Mouse (Mus musculus) midbrain, embryonic 11.5 days (tissue): ENCODE measurements around the gene Nhlh1. TPM values are rescaled to one million over a fixed set of nuclear protein-coding genes. Genes with fewer than 3 reads are reported as not detected.

Experiments
- ATAC-seq: fragments of 200-750 bp; cut with Nextera tagmentation; 2 replicates; pipeline ENCODE4 v1.8.0; 2017; ENCODE audit warnings: moderate TSS enrichment, moderate library complexity; ENCODE audit not compliant: low FRiP score
- DNase-seq: peaks from one replicate; pipeline ENCODE4 v3.0.0; 2015; ENCODE audit warnings: low spot score; ENCODE audit errors: missing footprints
- H3K27ac ChIP-seq: fragments of 300-500 bp; sonication (generic); 2 replicates; pipeline ENCODE4 v1.5.1; 2014; ENCODE audit warnings: low read depth, low read length
- H3K27me3 ChIP-seq: fragments of 300-500 bp; sonication (generic); 2 replicates; pipeline ENCODE4 v1.6.1; 2014; ENCODE audit warnings: mild to moderate bottlenecking, low read length, moderate library complexity, mixed read lengths; ENCODE audit not compliant: control insufficient read depth, insufficient read depth
- H3K36me3 ChIP-seq: fragments of 300-500 bp; sonication (generic); 2 replicates; pipeline ENCODE4 v1.6.1; 2014; ENCODE audit warnings: mild to moderate bottlenecking, low read length, moderate library complexity, mixed read lengths; ENCODE audit not compliant: control insufficient read depth, insufficient read depth
- H3K4me1 ChIP-seq: fragments of 300-500 bp; sonication (generic); 2 replicates; pipeline ENCODE4 v1.6.1; 2014; ENCODE audit warnings: low read length; ENCODE audit not compliant: control insufficient read depth, insufficient read depth
- H3K4me2 ChIP-seq: fragments of 300-500 bp; sonication (generic); 2 replicates; pipeline ENCODE4 v1.6.1; 2014; ENCODE audit warnings: mild to moderate bottlenecking, moderate library complexity
- H3K4me3 ChIP-seq: fragments of 300-500 bp; sonication (generic); 2 replicates; pipeline ENCODE4 v1.5.1; 2014; ENCODE audit warnings: low read depth, low read length
- H3K9ac ChIP-seq: fragments of 300-500 bp; sonication (generic); 2 replicates; pipeline ENCODE4 v1.6.1; 2014; ENCODE audit warnings: low read length
- H3K9me3 ChIP-seq: fragments of 300-500 bp; sonication (generic); 2 replicates; pipeline ENCODE4 v1.6.1; 2016; ENCODE audit warnings: low read length; ENCODE audit not compliant: control insufficient read depth
- WGBS: fragments of 180-500 bp; shearing (Covaris S2); extraction: QIAGEN DNeasy Blood & Tissue Kit; methylation state at CpG from one replicate; pipeline ENCODE4 v1.1.7; 2014; 5-methylcytosine and 5-hydroxymethylcytosine counted together
- polyA plus RNA-seq: library from polyadenylated mRNA; unstranded; fragments of >200 nt; fragmentation: Nextera tagmentation; extraction: Ambion mirVana; gene quantifications from 2 replicates; pipeline ENCODE4 v1.2.1, GENCODE M21; 2014

Nhlh1 gene
- polyA plus RNA-seq, 1 experiment from 2014 or later, result 10.7 TPM

DNA sequence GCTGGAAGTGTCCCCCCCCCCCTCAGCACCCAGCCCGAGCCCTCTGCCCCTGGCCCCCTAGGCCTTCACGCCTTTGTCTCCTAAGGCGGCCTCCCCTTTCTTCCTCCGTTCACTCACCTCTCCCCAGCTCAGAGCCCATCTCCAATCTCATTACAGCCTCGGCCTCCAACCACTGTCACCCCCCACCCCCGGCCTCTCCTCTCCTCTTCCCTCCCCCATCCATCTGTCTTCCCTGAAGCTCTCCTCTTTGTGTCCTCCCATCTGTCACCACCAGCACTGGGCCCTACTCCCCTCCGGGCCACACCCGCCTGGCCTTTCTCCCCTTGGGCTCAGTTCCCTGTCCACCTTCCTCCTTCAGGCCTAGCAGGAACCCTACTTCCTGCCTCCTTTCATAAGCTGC, 3.8 kb upstream of the Nhlh1 start:
- H3K4me2 ChIP-seq, result no peak overlapping the region

DNA sequence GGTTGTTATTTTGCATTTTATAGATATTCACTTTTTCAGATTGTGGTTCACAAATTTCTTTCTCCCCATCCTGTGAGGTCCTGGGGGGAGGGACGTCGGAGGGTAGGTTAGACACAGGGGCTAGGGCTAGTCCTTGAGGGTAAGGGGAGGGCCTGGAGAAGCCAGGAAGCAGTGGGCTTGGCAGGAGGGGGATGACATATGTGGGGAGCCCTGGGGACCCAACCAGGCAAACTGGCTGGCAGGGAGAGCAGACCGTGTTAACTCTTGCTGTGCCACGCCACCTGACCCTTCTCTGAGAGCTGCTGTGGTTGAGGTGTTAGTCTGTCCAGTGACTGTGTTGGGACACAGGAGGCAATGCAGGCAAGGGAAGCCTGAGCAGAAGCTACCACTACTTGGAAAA, 3.3 kb upstream of the Nhlh1 start:
- no peaks in the 10 kb centered on the region for H3K27me3 ChIP-seq
- peak overlapping the region; percentile 79 for H3K27ac ChIP-seq
- peaks cover 23% of the 10 kb centered on the region for H3K4me1 ChIP-seq
- H3K9me3 ChIP-seq, result no peaks in the 10 kb centered on the region
- 53% methylated on average over 4 of the region's 4 CpGs for WGBS
- no peaks in the 10 kb centered on the region for H3K36me3 ChIP-seq
- H3K4me3 ChIP-seq, result no peak overlapping the region
- DNase-seq (no peak), ATAC-seq (peak; percentile 45)
- no peak overlapping the region; the same call in 1 of the 2 replicates for H3K9ac ChIP-seq
- H3K4me2 ChIP-seq, result no peak overlapping the region

More for the DNA sequence above, 3.8 kb upstream of the Nhlh1 start:
- Histone ChIP-seq H3K36me3 (no peaks in the 10 kb centered on the region), H3K27ac (peak overlapping the region; percentile 79), H3K27me3 (no peaks in the 10 kb centered on the region), H3K9me3 (no peaks in the 10 kb centered on the region), H3K9ac (no peak overlapping the region), H3K4me3 (no peak overlapping the region), H3K4me1 (peaks cover 23% of the 10 kb centered on the region)
- peak; percentile 88 for DNase-seq
- 16% methylated on average over 8 of the region's 8 CpGs for WGBS
- peak; percentile 68 for ATAC-seq

DNA sequence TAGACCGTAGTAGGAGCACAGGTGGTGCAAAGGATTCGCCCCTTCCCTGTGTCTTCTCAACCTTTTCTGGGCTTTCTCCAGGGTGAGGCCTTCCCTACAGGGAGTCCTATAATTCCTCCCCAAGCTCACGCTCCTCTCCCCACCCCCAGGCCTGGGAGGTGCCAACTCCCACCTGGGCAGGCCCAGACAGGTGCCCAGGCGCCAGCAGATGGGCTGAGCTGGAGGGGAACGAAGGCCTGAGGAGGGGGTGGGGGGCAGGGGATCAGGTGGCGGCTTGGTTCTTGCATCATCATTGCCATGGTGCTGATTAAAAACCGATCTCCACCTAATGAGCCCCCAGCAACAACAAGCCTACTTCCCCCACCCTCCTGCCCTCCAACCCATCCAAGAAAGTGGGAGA, 1.5 kb upstream of the Nhlh1 start:
- peaks cover 29% of the 10 kb centered on the region for H3K4me1 ChIP-seq
- no peak overlapping the region for H3K4me2 ChIP-seq
- peak overlapping the region; percentile 79; the same call in 1 of the 2 replicates for H3K27ac ChIP-seq
- peaks cover 10% of the 10 kb centered on the region for H3K27me3 ChIP-seq
- no peaks in the 10 kb centered on the region for H3K36me3 ChIP-seq
- H3K4me3 ChIP-seq, result no peak overlapping the region
- H3K9ac ChIP-seq, result no peak overlapping the region
- H3K9me3 ChIP-seq, result no peaks in the 10 kb centered on the region
- DNase-seq (peak; percentile 81), ATAC-seq (no peak)
- 61% methylated on average over 7 of the region's 7 CpGs for WGBS

DNA sequence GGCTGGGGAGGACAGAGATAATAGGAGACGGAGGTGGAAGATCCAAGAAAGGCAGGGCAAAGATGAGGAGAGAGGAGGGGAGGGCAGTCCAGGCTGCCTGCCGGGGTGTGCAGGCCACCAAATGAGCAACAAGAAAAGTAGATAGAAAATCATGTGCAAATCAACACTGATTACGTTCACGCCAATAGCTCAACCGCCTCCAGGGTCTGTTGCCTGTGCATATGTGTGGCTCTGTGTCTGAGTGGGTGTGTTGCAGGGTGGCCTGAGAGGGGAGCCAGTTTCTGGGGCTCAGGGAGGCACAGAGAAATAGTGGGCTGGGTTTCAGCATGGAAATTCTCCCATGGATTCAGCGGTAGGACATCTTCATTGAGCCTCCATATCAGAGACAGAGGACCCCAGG, 948 bp upstream of the Nhlh1 start:
- H3K9ac ChIP-seq, result peak overlapping the region; percentile 35
- peaks cover 33% of the 10 kb centered on the region for H3K4me1 ChIP-seq
- no peak overlapping the region; the same call in 1 of the 2 replicates for H3K4me2 ChIP-seq
- WGBS, result 43% methylated on average over 6 of the region's 6 CpGs
- no peaks in the 10 kb centered on the region for H3K9me3 ChIP-seq
- H3K27me3 ChIP-seq, result peaks cover 13% of the 10 kb centered on the region
- ATAC-seq (no peak), DNase-seq (no peak)
- H3K27ac ChIP-seq, result peak overlapping the region; percentile 79
- H3K36me3 ChIP-seq, result no peaks in the 10 kb centered on the region
- no peak overlapping the region for H3K4me3 ChIP-seq

DNA sequence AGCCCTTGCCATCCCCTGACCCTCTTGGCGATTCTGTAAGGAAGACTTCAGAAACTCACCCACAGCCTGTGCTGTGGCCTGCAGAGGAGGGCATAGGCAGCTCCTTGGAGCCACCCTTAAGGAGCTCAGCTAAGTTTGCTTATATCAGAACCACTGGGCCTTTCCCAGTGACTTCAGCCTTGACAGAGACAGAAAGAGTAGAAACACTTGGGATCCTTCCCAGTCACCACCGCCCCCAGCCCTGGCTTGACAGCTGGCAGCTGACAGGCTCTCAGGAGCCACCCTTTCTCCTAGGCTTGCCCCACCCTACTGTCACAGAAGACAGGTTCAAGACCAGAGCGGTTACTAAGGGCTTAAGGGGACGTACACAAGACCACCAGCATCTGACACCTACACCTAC, 1.1 kb downstream of the Nhlh1 start:
- H3K27me3 ChIP-seq, result peaks cover 13% of the 10 kb centered on the region
- no peak for ATAC-seq
- peak overlapping the region; percentile 39 for H3K4me3 ChIP-seq
- no peaks in the 10 kb centered on the region for H3K9me3 ChIP-seq
- DNase-seq, result peak; percentile 65
- no peak overlapping the region for H3K27ac ChIP-seq
- no peak overlapping the region; the same call in 1 of the 2 replicates for H3K9ac ChIP-seq
- H3K36me3 ChIP-seq, result no peaks in the 10 kb centered on the region
- WGBS, result 78% methylated on average over 4 of the region's 4 CpGs
- peak overlapping the region; percentile 65 for H3K4me2 ChIP-seq
- H3K4me1 ChIP-seq, result peaks cover 31% of the 10 kb centered on the region

DNA sequence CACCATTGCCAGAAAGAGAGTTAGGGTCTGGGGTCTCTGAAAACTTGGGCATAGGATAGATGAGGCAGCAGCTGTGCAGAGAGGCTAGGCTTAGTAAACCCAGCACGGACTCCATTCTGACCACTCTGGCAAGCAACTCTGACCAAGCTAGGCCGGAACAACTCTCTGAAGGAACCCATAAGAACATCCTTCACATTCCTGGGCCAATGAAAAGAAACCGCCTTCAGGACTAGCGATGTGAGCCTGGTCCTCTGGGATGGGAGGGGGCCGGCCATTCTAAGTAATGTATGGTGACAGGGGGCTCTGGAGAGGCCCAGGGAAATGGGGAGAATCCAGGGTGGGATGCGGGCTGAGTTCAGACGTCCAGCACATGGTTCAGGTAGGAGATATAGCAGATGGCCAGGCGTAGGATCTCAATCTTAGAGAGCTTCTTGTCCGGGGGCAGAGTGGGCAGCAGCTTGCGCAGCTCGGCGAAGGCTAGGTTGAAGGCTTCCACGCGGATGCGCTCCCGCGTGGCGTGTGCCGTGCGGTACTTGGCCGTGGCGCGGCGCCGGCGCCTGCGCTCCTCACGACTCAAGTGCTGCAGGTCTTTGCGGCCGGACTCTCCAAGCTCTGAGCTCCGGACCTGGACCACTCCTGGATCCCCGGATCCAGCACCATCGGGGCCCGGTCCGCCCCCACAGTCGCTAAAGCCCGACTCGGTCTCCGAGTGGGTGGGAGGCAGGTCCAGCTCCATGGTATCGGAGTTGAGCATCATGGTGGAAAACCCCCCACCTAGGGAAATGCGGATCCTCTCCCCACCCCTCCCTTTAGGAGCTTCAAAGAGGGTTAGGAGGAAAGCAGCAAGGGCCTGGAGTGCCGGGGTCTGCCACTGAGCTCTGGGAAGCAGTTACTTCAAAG, 3.6 kb downstream of the Nhlh1 start:
- DNase-seq (peak; percentile 92), ATAC-seq (no peak)
- peaks cover 39% of the 10 kb centered on the region for H3K4me1 ChIP-seq
- peaks cover 13% of the 10 kb centered on the region for H3K27me3 ChIP-seq
- no peaks in the 10 kb centered on the region for H3K36me3 ChIP-seq
- WGBS, result 2% methylated on average over 42 of the region's 42 CpGs
- peak overlapping the region; percentile 39 for H3K4me3 ChIP-seq
- H3K4me2 ChIP-seq, result peak overlapping the region; percentile 65
- no peaks in the 10 kb centered on the region for H3K9me3 ChIP-seq
- H3K27ac ChIP-seq, result no peak overlapping the region
- H3K9ac ChIP-seq, result peak overlapping the region; percentile 66

DNA sequence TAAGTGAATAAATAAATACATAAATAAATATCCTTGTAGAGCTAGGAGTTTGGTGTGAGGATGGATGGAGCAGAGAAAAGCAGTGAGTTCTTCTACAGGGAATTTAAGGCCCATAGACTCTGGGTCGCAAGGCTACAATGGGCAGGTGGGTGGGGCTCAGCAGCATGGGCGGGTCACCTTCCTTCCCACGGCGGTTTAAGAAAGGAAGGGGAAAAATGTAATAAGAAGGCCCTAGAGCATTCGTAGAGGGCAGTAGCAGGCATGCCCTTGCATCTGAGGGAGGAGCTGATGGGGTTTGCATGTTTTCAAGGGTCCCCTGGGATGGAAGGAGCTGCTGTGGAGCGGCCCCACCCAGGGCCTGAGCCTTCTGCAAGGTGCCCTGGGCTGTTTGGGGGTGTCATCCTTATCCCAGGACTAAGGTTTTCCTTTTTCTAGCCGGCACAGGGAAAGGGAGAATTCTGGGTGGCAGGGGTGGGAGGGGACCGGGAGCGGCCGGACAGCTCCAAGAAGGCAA, 4.5 kb downstream of the Nhlh1 start:
- H3K27me3 ChIP-seq, result peaks cover 13% of the 10 kb centered on the region
- WGBS, result 8% methylated on average over 10 of the region's 10 CpGs

DNA sequence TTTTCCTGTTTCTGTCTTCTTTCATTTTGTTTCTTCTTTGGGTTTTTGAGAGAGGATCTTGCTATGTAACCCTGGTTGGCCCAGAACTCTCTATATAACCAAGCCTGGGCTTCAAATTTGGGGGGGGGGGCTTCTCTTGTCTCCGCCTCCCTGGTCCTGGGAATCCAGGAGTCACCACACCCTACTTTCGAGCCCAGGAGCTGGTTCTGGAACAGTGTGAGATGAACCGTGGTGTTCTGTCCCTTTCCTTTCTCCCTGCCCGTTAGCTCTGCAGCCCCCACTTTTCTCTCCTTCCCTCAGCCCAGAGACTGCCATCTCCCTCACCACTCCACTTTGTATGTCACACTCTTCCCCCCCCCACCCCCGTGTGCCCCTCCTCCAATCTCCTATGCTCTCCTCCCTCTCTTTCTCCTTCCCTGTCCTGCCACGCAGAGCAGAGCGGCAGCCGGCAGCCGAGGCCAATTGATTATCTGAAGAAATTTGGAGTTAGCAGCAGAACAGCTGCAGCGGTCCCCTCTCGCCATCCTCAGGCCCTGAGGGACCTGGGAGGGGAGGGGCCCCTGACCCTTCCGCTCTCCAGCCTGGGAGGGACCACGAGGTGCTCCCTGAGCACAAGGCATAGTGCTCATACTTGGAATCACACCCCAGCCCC, 8.1 kb downstream of the Nhlh1 start:
- Histone ChIP-seq H3K9ac (peak overlapping the region; percentile 36; the same call in 1 of the 2 replicates), H3K4me3 (no peak overlapping the region), H3K9me3 (no peaks in the 10 kb centered on the region), H3K27ac (peak overlapping the region; percentile 69), H3K4me2 (peak overlapping the region; percentile 2; the same call in 1 of the 2 replicates), H3K4me1 (peaks cover 31% of the 10 kb centered on the region), H3K36me3 (no peaks in the 10 kb centered on the region), H3K27me3 (peaks cover 5% of the 10 kb centered on the region; the same call in 1 of the 2 replicates)
- peak; percentile 76 for ATAC-seq
- DNase-seq, result peak; percentile 90
- WGBS, result 22% methylated on average over 13 of the region's 13 CpGs

More for the DNA sequence above, 4.5 kb downstream of the Nhlh1 start:
- Histone ChIP-seq H3K27ac (no peak overlapping the region), H3K4me1 (peaks cover 34% of the 10 kb centered on the region), H3K36me3 (no peaks in the 10 kb centered on the region), H3K4me2 (peak overlapping the region; percentile 65), H3K9ac (peak overlapping the region; percentile 44; the same call in 1 of the 2 replicates), H3K9me3 (no peaks in the 10 kb centered on the region), H3K4me3 (peak overlapping the region; percentile 39; the same call in 1 of the 2 replicates)
- no peak for ATAC-seq
- peak; percentile 87 for DNase-seq
